Mouse (Mus musculus): ENCODE data around the gene Cd274.
"Not testable (repeated sequence)": the region's sequence is repeated elsewhere in the genome, so short reads cannot be mapped to it uniquely, and the experiment has no call there.

Gene Cd274

GRCm38 (mm10) chr19:29394721-29395120 lies 27.5 kb downstream of the Cd274 start:
- DNase-seq (ENCODE audit: low spot score), result peak; percentile 38

GRCm38 (mm10) chr19:29396353-29396752 lies 29.1 kb downstream of the Cd274 start:
- no peak for DNase-seq (ENCODE audit: low spot score)

- DNase-seq (ENCODE audit: low spot score), result no peak
Observed at GRCm38 (mm10) chr19:29399786-29400185, 32.5 kb downstream of the Cd274 start.

GRCm38 (mm10) chr19:29400466-29400865 lies 33.2 kb downstream of the Cd274 start:
- no peak for DNase-seq (ENCODE audit: low spot score)

GRCm38 (mm10) chr19:29402621-29403020 lies 35.4 kb downstream of the Cd274 start:
- no peak for DNase-seq (ENCODE audit: low spot score)

GRCm38 (mm10) chr19:29403251-29403650 lies 36.0 kb downstream of the Cd274 start:
- DNase-seq (ENCODE audit: low spot score), result no peak

- no peak for DNase-seq (ENCODE audit: low spot score)
Observed at GRCm38 (mm10) chr19:29405388-29405787, 38.1 kb downstream of the Cd274 start.

- no peak for DNase-seq (ENCODE audit: low spot score)
Observed at GRCm38 (mm10) chr19:29406042-29407017, 39.1 kb downstream of the Cd274 start.

- no peak for DNase-seq (ENCODE audit: low spot score)
Observed at GRCm38 (mm10) chr19:29410619-29411018, 43.4 kb downstream of the Cd274 start, which contains the start of gene Pdcd1lg2. Pdcd1lg2 (plus strand) TSS chr19:29410919.

GRCm38 (mm10) chr19:29412476-29413420 lies 45.5 kb downstream of the Cd274 start:
- DNase-seq (ENCODE audit: low spot score), result peak; percentile 85

- no peak for DNase-seq (ENCODE audit: low spot score)
Observed at GRCm38 (mm10) chr19:29414513-29414912, 47.3 kb downstream of the Cd274 start.

- not testable (repeated sequence) for DNase-seq (ENCODE audit: low spot score)
Observed at GRCm38 (mm10) chr19:29414917-29415316, 47.7 kb downstream of the Cd274 start.

- no peak for DNase-seq (ENCODE audit: low spot score)
Observed at GRCm38 (mm10) chr19:29416393-29416902, 49.2 kb downstream of the Cd274 start.

GRCm38 (mm10) chr19:29417188-29417587 lies 49.9 kb downstream of the Cd274 start:
- DNase-seq (ENCODE audit: low spot score), result no peak

GRCm38 (mm10) chr19:29417894-29418293 lies 50.6 kb downstream of the Cd274 start:
- DNase-seq (ENCODE audit: low spot score), result no peak

GRCm38 (mm10) chr19:29418661-29419115 lies 51.4 kb downstream of the Cd274 start:
- no peak for DNase-seq (ENCODE audit: low spot score)

GRCm38 (mm10) chr19:29419506-29419905 lies 52.3 kb downstream of the Cd274 start:
- no peak for DNase-seq (ENCODE audit: low spot score)

GRCm38 (mm10) chr19:29419946-29420345 lies 52.7 kb downstream of the Cd274 start:
- peak; percentile 27 for DNase-seq (ENCODE audit: low spot score)

- DNase-seq (ENCODE audit: low spot score), result no peak
Observed at GRCm38 (mm10) chr19:29420397-29420796, 53.1 kb downstream of the Cd274 start.

GRCm38 (mm10) chr19:29422013-29422645 lies 54.9 kb downstream of the Cd274 start:
- no peak for DNase-seq (ENCODE audit: low spot score)

GRCm38 (mm10) chr19:29422796-29423195 lies 55.5 kb downstream of the Cd274 start:
- DNase-seq (ENCODE audit: low spot score), result no peak

- no peak for DNase-seq (ENCODE audit: low spot score)
Observed at GRCm38 (mm10) chr19:29430516-29430915, 63.3 kb downstream of the Cd274 start.

Measured in adipocyte (in vitro differentiated cells).